Mouse (Mus musculus): Measurements from ENCODE around the gene Fpr2. TPM values are rescaled to one million over a fixed set of nuclear protein-coding genes. Genes with fewer than 3 reads are reported as not detected.

The Fpr2 gene
- polyA plus RNA-seq, 1 experiment = 1.1 TPM

GRCm38 (mm10) chr17:17917782-17918181, 30.2 kb downstream of the Fpr2 start:
- Histone ChIP-seq H3K4me3 (replicated peaks) (no peak overlapping the region), H3K4me1 (no peaks in the 10 kb centered on the region), H3K36me3 (replicated peaks; ENCODE audit: low read length) (no peaks in the 10 kb centered on the region), H3K9me3 (no peaks in the 10 kb centered on the region), H3K27me3 (replicated peaks) (no peaks in the 10 kb centered on the region)
- TF ChIP-seq FLI1 (IDR thresholded peaks at IDR 0.05; ENCODE audit: low read length) = no peak
- TF ChIP-seq GATA1 (IDR thresholded peaks at IDR 0.05; ENCODE audit: borderline replicate concordance, low read length) = no peak

Other genes with a start within 250 kb of the Fpr2 start
- gene Vmn2r90, start 184.1 kb upstream of the Fpr2 start, polyA plus RNA-seq (2012; ENCODE audit: insufficient read depth, low replicate concordance) = not detected in 2 replicates
- gene Spaca6, start 60.7 kb upstream of the Fpr2 start, polyA plus RNA-seq (2012; ENCODE audit: insufficient read depth, low replicate concordance) = 5.5 TPM in 1 of 2 replicates, not detected in the other
- gene Has1, start 32.6 kb upstream of the Fpr2 start, polyA plus RNA-seq (2012; ENCODE audit: insufficient read depth, low replicate concordance) = not detected in 2 replicates
- 0.76 TPM in 1 of 2 replicates, not detected in the other for gene Fpr1, start 3.9 kb upstream of the Fpr2 start, polyA plus RNA-seq (2012; ENCODE audit: insufficient read depth, low replicate concordance)
- not detected in 2 replicates for gene Fpr3, start within 50 bp of the Fpr2 start, polyA plus RNA-seq (2012; ENCODE audit: insufficient read depth, low replicate concordance)
- gene Fpr-rs4, start 133.9 kb downstream of the Fpr2 start, polyA plus RNA-seq (2012; ENCODE audit: insufficient read depth, low replicate concordance) = not detected in 2 replicates
- not detected in 2 replicates for gene Vmn2r124, start 161.6 kb downstream of the Fpr2 start, polyA plus RNA-seq (2012; ENCODE audit: insufficient read depth, low replicate concordance)
- gene Vmn2r91, start 197.2 kb downstream of the Fpr2 start, polyA plus RNA-seq (2012; ENCODE audit: insufficient read depth, low replicate concordance) = not detected in 2 replicates